Mouse (Mus musculus) liver, embryonic 14.5 days (tissue): Measurements from ENCODE around the gene Dpp4. TPM values are rescaled to one million over a fixed set of nuclear protein-coding genes. Genes with fewer than 3 reads are reported as not detected.

ENCODE experiments used
- ATAC-seq: fragments of 200-750 bp; cut with Nextera tagmentation; 2 replicates; pipeline ENCODE4 v1.8.0; 2017; ENCODE audit warnings: moderate number of reproducible peaks, mild to moderate bottlenecking, moderate library complexity; ENCODE audit not compliant: insufficient read depth
- DNase-seq, 3 experiments: peaks; one replicate each; pipeline ENCODE4 v3.0.0-alpha.2; 2012 to 2013; ENCODE audit warnings: low read depth in 3 of 3, low spot score in 3 of 3
- H3K27ac ChIP-seq: fragments of 300-500 bp; sonication (generic); 2 replicates; pipeline ENCODE4 v1.5.1; 2014; ENCODE audit warnings: moderate library complexity, mild to moderate bottlenecking, control low read depth, inconsistent platforms
- H3K27me3 ChIP-seq: fragments of 300-500 bp; sonication (generic); 2 replicates; pipeline ENCODE4 v1.6.1; 2014; ENCODE audit warnings: mild to moderate bottlenecking, low read length, moderate library complexity; ENCODE audit not compliant: control insufficient read depth, insufficient read depth
- H3K36me3 ChIP-seq: fragments of 300-500 bp; sonication (generic); replicated peaks from 2 replicates; pipeline ENCODE4 v1.6.1; 2014; ENCODE audit warnings: low read depth; ENCODE audit not compliant: control insufficient read depth, insufficient read depth
- H3K4me1 ChIP-seq, 2 experiments: fragments of 200-500 bp in 1 of 2; fragments of 300-500 bp in 1 of 2; sonication (generic) in 1 of 2; replicated peaks; 2 replicates each; pipeline ENCODE4 v1.6.1; 2012 to 2014; ENCODE audit warnings: antibody characterized with exemption in 1 of 2, inconsistent platforms in 1 of 2, low read length in 1 of 2; ENCODE audit not compliant: control insufficient read depth in 2 of 2, insufficient read depth in 2 of 2
- H3K4me2 ChIP-seq: fragments of 300-500 bp; sonication (generic); 2 replicates; pipeline ENCODE4 v1.6.1; 2014; ENCODE audit warnings: low read depth, mild to moderate bottlenecking, control low read depth, moderate library complexity
- H3K4me3 ChIP-seq, 2 experiments: fragments of 200-500 bp in 1 of 2; fragments of 300-500 bp in 1 of 2; sonication (generic) in 1 of 2; 2 replicates each; pipeline ENCODE4 v1.5.1; 2012 to 2014; ENCODE audit warnings: low read depth in 2 of 2, low read length in 2 of 2, mild to moderate bottlenecking in 2 of 2, control low read depth in 1 of 2, inconsistent platforms in 1 of 2, moderate library complexity in 1 of 2; ENCODE audit not compliant: insufficient read depth in 1 of 2
- H3K9ac ChIP-seq: fragments of 300-500 bp; sonication (generic); replicated peaks from 2 replicates; pipeline ENCODE4 v1.6.1; 2014; ENCODE audit warnings: mild to moderate bottlenecking, control low read depth, moderate library complexity
- H3K9me3 ChIP-seq: fragments of 300-500 bp; sonication (generic); 2 replicates; pipeline ENCODE4 v1.6.1; 2016; ENCODE audit warnings: low read length, mixed read lengths; ENCODE audit not compliant: control insufficient read depth
- CTCF ChIP-seq: IDR thresholded peaks from 2 replicates; pipeline ENCODE4 v1.5.1; 2016; ENCODE audit warnings: antibody characterized with exemption, low read depth, control low read depth
- EP300 ChIP-seq: IDR thresholded peaks from 2 replicates; pipeline ENCODE4 v1.6.1; 2016; ENCODE audit warnings: antibody characterized with exemption, low read depth
- WGBS: fragments of 180-500 bp; shearing (Covaris S2); extraction: QIAGEN DNeasy Blood & Tissue Kit; methylation state at CpG from one replicate; pipeline ENCODE4 v1.1.7; 2014; ENCODE audit not compliant: insufficient replicate concordance; 5-methylcytosine and 5-hydroxymethylcytosine counted together
- polyA plus RNA-seq, 2 experiments: library from polyadenylated mRNA; depleted of rRNA in 1 of 2; stranded (reverse) in 1 of 2; unstranded in 1 of 2; fragments of >200 nt; fragmentation: Nextera tagmentation in 1 of 2; extraction: Ambion mirVana in 1 of 2; gene quantifications; 2 replicates each; pipeline versions ENCODE4 v1.2.1 to v1.2.3; 2012 to 2014

The Dpp4 gene
- polyA plus RNA-seq, 2 experiments: 2.3 to 4.4 TPM

- TF ChIP-seq CTCF (no peak), EP300 (no peak)
- Histone ChIP-seq H3K27me3 (no peaks in the 10 kb centered on the region), H3K36me3 (no peaks in the 10 kb centered on the region), H3K4me3 (no peak overlapping the region), H3K4me2 (no peak overlapping the region), H3K4me1 (no peaks in the 10 kb centered on the region), H3K9ac (no peak overlapping the region), H3K27ac (no peak overlapping the region), H3K9me3 (no peaks in the 10 kb centered on the region)
- DNase-seq: no peak
- ATAC-seq: no peak
- 27% methylated on average over 4 of the region's 4 CpGs for WGBS
Measured at GRCm38 (mm10) chr2:62363606-62364005, 48.4 kb downstream of the Dpp4 start.

GRCm38 (mm10) chr2:62362211-62362610 is 49.8 kb downstream of the Dpp4 start:
- DNase-seq (no peak), ATAC-seq (no peak)

GRCm38 (mm10) chr2:62361514-62361913 is 50.5 kb downstream of the Dpp4 start:
- Histone ChIP-seq H3K4me3 (no peak overlapping the region), H3K36me3 (no peaks in the 10 kb centered on the region), H3K9ac (no peak overlapping the region), H3K4me1 (no peaks in the 10 kb centered on the region), H3K27me3 (no peaks in the 10 kb centered on the region), H3K27ac (no peak overlapping the region), H3K9me3 (no peaks in the 10 kb centered on the region), H3K4me2 (no peak overlapping the region)
- WGBS: 60% methylated on average over 3 of the region's 3 CpGs
- DNase-seq (no peak), ATAC-seq (no peak)
- TF ChIP-seq EP300 (no peak), CTCF (no peak)

More at GRCm38 (mm10) chr2:62362211-62362610, 49.8 kb downstream of the Dpp4 start:
- no peak for TF ChIP-seq EP300
- TF ChIP-seq CTCF: no peak
- no peak overlapping the region for H3K4me2 ChIP-seq
- H3K9me3 ChIP-seq: no peaks in the 10 kb centered on the region
- no peak overlapping the region for H3K27ac ChIP-seq
- no peak overlapping the region for H3K9ac ChIP-seq
- H3K4me1 ChIP-seq: no peaks in the 10 kb centered on the region
- no peak overlapping the region for H3K4me3 ChIP-seq
- H3K36me3 ChIP-seq: no peaks in the 10 kb centered on the region
- H3K27me3 ChIP-seq: no peaks in the 10 kb centered on the region
- 70% methylated on average over 9 of the region's 9 CpGs for WGBS

- WGBS: 60% methylated on average over 6 of the region's 6 CpGs
- ATAC-seq: no peak
- no peak overlapping the region for H3K27ac ChIP-seq
Measured at GRCm38 (mm10) chr2:62360872-62361271, 51.2 kb downstream of the Dpp4 start.

GRCm38 (mm10) chr2:62357259-62357658 is 54.8 kb downstream of the Dpp4 start:
- ATAC-seq (no peak), DNase-seq (no peak)
- Histone ChIP-seq H3K4me1 (no peaks in the 10 kb centered on the region), H3K9ac (no peak overlapping the region), H3K36me3 (no peaks in the 10 kb centered on the region), H3K27ac (no peak overlapping the region), H3K4me2 (no peak overlapping the region), H3K27me3 (no peaks in the 10 kb centered on the region), H3K4me3 (no peak overlapping the region), H3K9me3 (no peaks in the 10 kb centered on the region)
- TF ChIP-seq EP300 (no peak), CTCF (no peak)
- 73% methylated on average over 7 of the region's 7 CpGs for WGBS

More at GRCm38 (mm10) chr2:62360872-62361271, 51.2 kb downstream of the Dpp4 start:
- H3K9me3 ChIP-seq: no peaks in the 10 kb centered on the region
- no peak overlapping the region for H3K9ac ChIP-seq
- no peak for DNase-seq
- H3K4me2 ChIP-seq: no peak overlapping the region
- H3K36me3 ChIP-seq: no peaks in the 10 kb centered on the region
- no peaks in the 10 kb centered on the region for H3K4me1 ChIP-seq
- H3K27me3 ChIP-seq: no peaks in the 10 kb centered on the region
- no peak overlapping the region for H3K4me3 ChIP-seq
- TF ChIP-seq CTCF: no peak
- TF ChIP-seq EP300: no peak
